Mouse (Mus musculus) midbrain, embryonic 16.5 days (tissue): ENCODE data around the gene Prr3. TPM values are rescaled to one million over a fixed set of nuclear protein-coding genes. Genes with fewer than 3 reads are reported as not detected.

Experiments
- ATAC-seq: fragments of 200-750 bp; cut with Nextera tagmentation; 2 replicates; pipeline ENCODE4 v1.8.0; 2017; ENCODE audit warnings: moderate TSS enrichment
- H3K27ac ChIP-seq: fragments of 300-500 bp; sonication (generic); 2 replicates; pipeline ENCODE4 v1.5.1; 2014; ENCODE audit warnings: mild to moderate bottlenecking, low read length, mixed read lengths
- H3K27me3 ChIP-seq: fragments of 300-500 bp; sonication (generic); 2 replicates; pipeline ENCODE4 v1.6.1; 2014; ENCODE audit warnings: low read depth, low read length, mixed read lengths; ENCODE audit not compliant: control insufficient read depth, insufficient read depth
- H3K36me3 ChIP-seq: fragments of 300-500 bp; sonication (generic); 2 replicates; pipeline ENCODE4 v1.6.1; 2014; ENCODE audit warnings: mild to moderate bottlenecking, low read length, moderate library complexity, mixed read lengths; ENCODE audit not compliant: control insufficient read depth, insufficient read depth
- H3K4me1 ChIP-seq: fragments of 300-500 bp; sonication (generic); 2 replicates; pipeline ENCODE4 v1.6.1; 2014; ENCODE audit warnings: mild to moderate bottlenecking, low read length, mixed read lengths; ENCODE audit not compliant: control insufficient read depth, insufficient read depth
- H3K4me2 ChIP-seq: fragments of 300-500 bp; sonication (generic); 2 replicates; pipeline ENCODE4 v1.6.1; 2014; ENCODE audit warnings: mild to moderate bottlenecking, low read length, mixed read lengths
- H3K4me3 ChIP-seq: fragments of 300-500 bp; sonication (generic); 2 replicates; pipeline ENCODE4 v1.5.1; 2014; ENCODE audit warnings: low read depth, mild to moderate bottlenecking, low read length, moderate library complexity, mixed read lengths
- H3K9ac ChIP-seq: fragments of 300-500 bp; sonication (generic); 2 replicates; pipeline ENCODE4 v1.6.1; 2014; ENCODE audit warnings: low read depth, low read length, mixed read lengths
- H3K9me3 ChIP-seq: fragments of 300-500 bp; sonication (generic); replicated peaks from 2 replicates; pipeline ENCODE4 v1.6.1; 2014; ENCODE audit warnings: mild to moderate bottlenecking, low read length, mixed read lengths; ENCODE audit not compliant: control insufficient read depth, poor library complexity, severe bottlenecking
- WGBS: fragments of 180-500 bp; shearing (Covaris S2); extraction: QIAGEN DNeasy Blood & Tissue Kit; methylation state at CpG from one replicate; pipeline ENCODE4 v1.1.7; 2014; 5-methylcytosine and 5-hydroxymethylcytosine counted together
- polyA plus RNA-seq: library from polyadenylated mRNA; unstranded; fragments of >200 nt; fragmentation: Nextera tagmentation; extraction: Ambion mirVana; gene quantifications from 2 replicates; pipeline ENCODE4 v1.2.1, GENCODE M21; 2015

Gene Prr3
- polyA plus RNA-seq, 1 experiment from 2014 or later: 107 TPM

DNA sequence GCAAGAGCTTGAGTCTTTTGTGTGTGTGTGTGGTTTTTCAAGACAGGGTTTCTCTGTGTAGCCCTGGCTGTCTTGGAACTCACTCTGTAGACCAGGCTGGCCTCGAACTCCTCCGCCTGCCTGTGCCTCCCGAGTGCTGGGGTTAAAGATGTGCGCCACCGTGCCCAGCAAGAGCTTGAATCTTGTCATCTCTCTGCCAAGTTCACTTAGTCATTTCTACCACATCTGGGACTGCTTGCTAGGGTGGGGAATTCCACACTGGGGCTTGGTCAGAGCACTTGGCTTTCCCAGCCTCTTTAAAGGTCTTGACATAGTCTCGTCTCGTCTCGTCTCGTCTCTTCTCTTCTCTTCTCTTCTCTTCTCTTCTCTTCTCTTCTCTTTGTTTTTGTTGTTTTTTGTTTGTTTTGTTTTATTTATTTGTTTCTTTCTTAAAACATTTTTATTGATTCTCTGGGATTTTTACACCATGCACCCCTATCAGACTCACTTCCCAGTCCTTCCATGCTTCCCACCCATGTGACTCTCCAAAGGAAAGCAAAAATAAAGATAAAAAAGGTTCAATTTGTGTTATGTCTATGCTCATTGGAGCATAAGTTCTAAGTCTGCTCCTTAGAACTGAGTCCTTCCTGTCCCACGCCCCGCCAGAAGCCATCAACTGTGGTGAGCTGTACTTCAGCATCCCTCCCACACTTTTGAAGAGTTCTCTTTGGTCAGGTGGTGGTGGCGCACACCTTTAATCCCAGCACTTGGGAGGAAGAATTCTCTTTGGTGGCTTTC, 21.3 kb upstream of the Prr3 start:
- peaks cover 9% of the 10 kb centered on the region for H3K4me1 ChIP-seq
- H3K9me3 ChIP-seq: no peaks in the 10 kb centered on the region
- no peak for ATAC-seq
- H3K4me3 ChIP-seq: no peak overlapping the region
- H3K36me3 ChIP-seq: no peaks in the 10 kb centered on the region
- H3K9ac ChIP-seq: no peak overlapping the region
- H3K4me2 ChIP-seq: no peak overlapping the region
- H3K27ac ChIP-seq: no peak overlapping the region
- WGBS: 95% methylated on average over 12 of the region's 12 CpGs
- H3K27me3 ChIP-seq: no peaks in the 10 kb centered on the region

DNA sequence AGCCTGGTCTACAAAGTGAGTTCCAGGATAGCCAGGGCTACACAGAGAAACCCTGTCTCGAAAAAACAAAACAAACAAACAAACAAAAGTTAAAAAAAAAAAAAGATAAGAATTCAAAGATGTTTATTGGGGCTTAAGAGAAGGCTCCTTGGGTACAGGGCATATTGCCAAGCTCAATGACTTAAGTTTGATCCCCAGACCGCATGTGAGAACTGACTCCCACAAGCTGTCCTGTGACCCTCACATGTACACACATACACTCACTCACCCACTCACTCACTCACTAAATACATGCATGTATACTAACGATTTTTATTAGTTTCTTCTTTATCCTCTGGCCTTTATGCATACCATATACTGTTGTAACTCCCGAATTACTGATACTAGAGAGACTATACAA, 20.3 kb upstream of the Prr3 start:
- Histone ChIP-seq H3K4me1 (peaks cover 19% of the 10 kb centered on the region), H3K9me3 (no peaks in the 10 kb centered on the region), H3K27me3 (no peaks in the 10 kb centered on the region), H3K36me3 (no peaks in the 10 kb centered on the region), H3K4me3 (no peak overlapping the region), H3K4me2 (no peak overlapping the region), H3K27ac (no peak overlapping the region), H3K9ac (no peak overlapping the region)
- no peak for ATAC-seq
- 92% methylated on average over 4 of the region's 4 CpGs for WGBS

DNA sequence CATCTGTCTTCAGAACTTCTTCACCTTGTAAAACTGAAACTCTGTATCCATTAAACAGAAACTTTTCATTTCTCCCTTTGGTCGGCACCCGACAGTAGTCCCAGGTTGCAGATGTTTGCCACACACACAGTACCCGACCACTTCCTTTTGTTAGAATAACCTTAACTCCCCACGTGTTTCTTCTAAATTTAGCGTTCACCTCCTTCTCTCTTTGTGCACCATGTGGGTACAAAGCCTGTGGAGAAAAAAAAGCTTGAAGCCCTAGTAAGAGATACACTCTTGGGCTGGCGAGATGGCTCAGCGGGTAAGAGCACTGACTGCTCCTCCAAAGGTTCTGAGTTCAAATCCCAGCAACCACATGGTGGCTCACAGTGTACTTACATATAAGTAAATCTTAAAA, 19.3 kb upstream of the Prr3 start:
- Histone ChIP-seq H3K36me3 (no peaks in the 10 kb centered on the region), H3K4me3 (no peak overlapping the region), H3K27ac (no peak overlapping the region), H3K4me1 (peaks cover 19% of the 10 kb centered on the region), H3K9me3 (no peaks in the 10 kb centered on the region), H3K9ac (no peak overlapping the region), H3K27me3 (no peaks in the 10 kb centered on the region), H3K4me2 (no peak overlapping the region)
- ATAC-seq: no peak
- 92% methylated on average over 7 of the region's 7 CpGs for WGBS

GRCm38 (mm10) chr17:35998545-35999305, 18.7 kb upstream of the Prr3 start:
- no peak overlapping the region for H3K4me3 ChIP-seq
- H3K9me3 ChIP-seq: no peaks in the 10 kb centered on the region
- no peak overlapping the region for H3K9ac ChIP-seq
- no peak overlapping the region for H3K4me2 ChIP-seq
- H3K27ac ChIP-seq: no peak overlapping the region
- WGBS: 88% methylated on average over 6 of the region's 6 CpGs
- no peak for ATAC-seq
- H3K4me1 ChIP-seq: peaks cover 19% of the 10 kb centered on the region
- H3K27me3 ChIP-seq: no peaks in the 10 kb centered on the region
- no peaks in the 10 kb centered on the region for H3K36me3 ChIP-seq

DNA sequence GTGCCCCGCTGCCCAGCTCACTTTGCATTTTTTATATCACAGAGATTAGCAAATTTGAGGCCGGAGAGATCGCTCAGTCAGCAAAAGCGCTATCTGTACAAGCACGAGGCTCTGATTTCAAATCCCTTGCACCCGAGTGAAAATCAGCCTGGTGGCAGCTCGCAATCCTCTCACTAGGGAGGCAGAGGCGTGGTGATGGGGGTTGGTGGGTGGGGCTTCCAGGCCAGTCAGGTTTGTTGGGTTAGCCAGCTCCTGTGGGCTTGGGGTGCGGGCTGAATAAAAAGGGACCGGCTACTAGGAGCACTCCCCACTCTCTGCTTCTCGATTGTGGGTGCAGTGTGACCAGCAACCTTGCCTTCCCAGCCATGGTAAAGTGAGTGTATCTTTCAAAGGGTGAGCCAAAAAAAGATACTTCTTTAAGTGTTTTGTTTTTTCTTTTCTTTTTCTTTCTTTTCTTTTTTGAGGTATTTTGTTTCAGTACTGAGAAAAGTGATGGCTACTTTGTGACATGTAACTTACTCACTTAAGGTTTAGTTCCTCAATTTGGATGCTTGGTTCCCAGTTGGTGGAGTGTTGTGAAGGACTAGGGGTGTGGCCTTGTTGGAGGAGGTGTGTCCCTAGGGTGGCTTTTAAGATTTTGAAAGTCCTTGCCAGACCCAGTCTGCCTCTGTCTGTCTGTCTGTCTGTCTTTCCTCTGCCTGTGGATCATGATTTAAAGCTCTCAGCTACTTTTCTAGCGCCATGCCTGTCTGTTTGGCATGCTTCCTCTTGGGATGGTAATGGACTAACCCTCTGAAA, 17.9 kb upstream of the Prr3 start:
- H3K9me3 ChIP-seq: no peaks in the 10 kb centered on the region
- no peaks in the 10 kb centered on the region for H3K36me3 ChIP-seq
- no peaks in the 10 kb centered on the region for H3K27me3 ChIP-seq
- no peak for ATAC-seq
- peaks cover 19% of the 10 kb centered on the region for H3K4me1 ChIP-seq
- no peak overlapping the region for H3K4me3 ChIP-seq
- no peak overlapping the region for H3K27ac ChIP-seq
- H3K9ac ChIP-seq: no peak overlapping the region
- 46% methylated on average over 12 of the region's 12 CpGs for WGBS
- no peak overlapping the region for H3K4me2 ChIP-seq

DNA sequence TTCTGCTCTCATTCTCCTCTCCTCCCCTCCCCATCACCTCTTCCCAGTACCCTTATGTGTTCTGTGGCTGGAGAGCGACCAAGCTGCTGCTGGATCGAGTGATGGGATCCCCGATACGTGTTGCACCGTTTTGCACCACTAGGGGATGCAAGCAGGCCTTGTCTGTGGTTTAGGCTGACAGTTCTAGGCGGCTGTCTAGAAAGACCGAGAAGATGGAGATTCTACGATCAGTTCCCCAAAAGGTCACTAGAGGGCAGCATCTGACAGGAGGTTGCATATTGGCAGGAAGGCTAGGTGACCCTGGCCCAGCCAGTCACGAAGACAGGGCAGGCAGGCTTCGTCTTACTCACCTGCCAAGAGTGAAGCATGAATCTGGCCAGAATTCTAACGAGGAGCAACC, 16.9 kb upstream of the Prr3 start:
- Histone ChIP-seq H3K27ac (no peak overlapping the region), H3K4me1 (peaks cover 19% of the 10 kb centered on the region), H3K4me2 (peak overlapping the region; percentile 10; the same call in 1 of the 2 replicates), H3K9ac (peak overlapping the region; percentile 28; the same call in 1 of the 2 replicates), H3K4me3 (no peak overlapping the region; the same call in 1 of the 2 replicates), H3K36me3 (no peaks in the 10 kb centered on the region), H3K9me3 (no peaks in the 10 kb centered on the region), H3K27me3 (no peaks in the 10 kb centered on the region)
- WGBS: 1% methylated on average over 11 of the region's 11 CpGs
- peak; percentile 61 for ATAC-seq

GRCm38 (mm10) chr17:35994879-35995240, 14.8 kb upstream of the Prr3 start:
- WGBS: 6% methylated on average over 14 of the region's 14 CpGs

DNA sequence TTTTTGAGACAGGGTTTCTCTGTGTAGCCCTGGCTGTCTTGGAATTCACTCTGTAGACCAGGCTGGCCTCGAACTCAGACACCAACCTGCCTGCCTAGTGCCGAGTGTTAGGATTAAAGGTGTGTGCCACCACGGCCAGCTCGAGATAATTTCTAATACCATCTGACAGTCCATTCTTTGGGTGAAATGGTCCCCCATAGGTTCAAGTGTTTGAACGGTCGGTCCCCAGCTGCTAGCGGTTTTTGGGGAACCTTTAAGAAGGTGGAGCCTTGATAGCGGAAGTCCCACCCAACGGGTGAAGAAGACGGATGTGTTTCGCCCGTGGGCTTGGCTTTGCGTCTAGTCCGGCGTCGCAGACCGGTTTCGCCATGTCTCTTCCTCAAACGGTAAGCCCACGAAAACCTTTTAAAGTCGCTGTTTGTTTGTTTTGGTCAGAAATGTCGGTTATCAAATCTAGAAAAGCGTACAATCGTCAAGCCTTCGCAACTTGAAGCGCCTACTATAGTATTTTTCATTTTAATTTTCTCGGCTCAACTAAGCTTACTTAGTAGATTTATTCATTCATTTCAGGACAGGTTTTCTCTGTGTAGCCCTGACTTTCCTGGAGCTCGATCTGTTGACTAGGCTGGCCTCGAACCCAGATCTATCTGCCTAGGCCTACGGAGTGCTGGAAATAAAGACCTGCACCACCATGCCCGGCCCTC, 14.3 kb upstream of the Prr3 start:
- ATAC-seq: peak; percentile 81
- Histone ChIP-seq H3K9me3 (no peaks in the 10 kb centered on the region), H3K27me3 (no peaks in the 10 kb centered on the region), H3K36me3 (peaks cover 2% of the 10 kb centered on the region; the same call in 1 of the 2 replicates), H3K27ac (peak overlapping the region; percentile 80), H3K4me2 (peak overlapping the region; percentile 69), H3K4me1 (peaks cover 19% of the 10 kb centered on the region), H3K9ac (peak overlapping the region; percentile 60), H3K4me3 (peak overlapping the region; percentile 55)
- 2% methylated on average over 31 of the region's 31 CpGs for WGBS

More at GRCm38 (mm10) chr17:35994879-35995240, 14.8 kb upstream of the Prr3 start:
- Histone ChIP-seq H3K27ac (peak overlapping the region; percentile 80; the same call in 1 of the 2 replicates), H3K36me3 (no peaks in the 10 kb centered on the region), H3K4me1 (peaks cover 19% of the 10 kb centered on the region), H3K9me3 (no peaks in the 10 kb centered on the region), H3K27me3 (no peaks in the 10 kb centered on the region), H3K4me2 (peak overlapping the region; percentile 69), H3K4me3 (peak overlapping the region; percentile 55), H3K9ac (peak overlapping the region; percentile 60)
- ATAC-seq: no peak
